Mouse (Mus musculus) cerebellum, postnatal 14 days (tissue): Measurements from ENCODE around the gene Evi2b.

Source experiments
- DNase-seq, 2 experiments: peaks; one replicate each; pipeline ENCODE4 v3.0.0; 2021; ENCODE audit warnings: mixed read lengths in 2 of 2

The Evi2b gene

GRCm38 (mm10) chr11:79523560-79524309, at the start of gene Evi2b:
Gene Evi2b, minus strand, starts transcription at chr11:79523762.
- DNase-seq, result no peak

GRCm38 (mm10) chr11:79570319-79570718, 46.8 kb upstream of the Evi2b start:
- no peak for DNase-seq

GRCm38 (mm10) chr11:79568197-79568911, 44.8 kb upstream of the Evi2b start:
- no peak for DNase-seq

- no peak for DNase-seq
Observed at GRCm38 (mm10) chr11:79566947-79567346, 43.4 kb upstream of the Evi2b start.

GRCm38 (mm10) chr11:79563493-79563892, 39.9 kb upstream of the Evi2b start:
- no peak for DNase-seq

- DNase-seq, result no peak
Observed at GRCm38 (mm10) chr11:79560536-79560935, 37.0 kb upstream of the Evi2b start.

GRCm38 (mm10) chr11:79552622-79553021, 29.1 kb upstream of the Evi2b start:
- no peak for DNase-seq

GRCm38 (mm10) chr11:79536293-79536692, 12.7 kb upstream of the Evi2b start:
- no peak for DNase-seq

- DNase-seq, result no peak
Observed at GRCm38 (mm10) chr11:79535554-79535953, 12.0 kb upstream of the Evi2b start.

- peak; percentile 55 to 71 for DNase-seq
Observed at GRCm38 (mm10) chr11:79533950-79534690, 10.6 kb upstream of the Evi2b start.

GRCm38 (mm10) chr11:79533311-79533710, 9.7 kb upstream of the Evi2b start:
- peak in 1 of 2 experiments; percentile 12 for DNase-seq

- no peak for DNase-seq
Observed at GRCm38 (mm10) chr11:79531485-79531884, 7.9 kb upstream of the Evi2b start.

- DNase-seq, result no peak
Observed at GRCm38 (mm10) chr11:79530774-79531173, 7.2 kb upstream of the Evi2b start.

GRCm38 (mm10) chr11:79530333-79530761, 6.8 kb upstream of the Evi2b start, which contains the start of the genes Evi2 and Evi2a:
Gene Evi2, minus strand, starts transcription at chr11:79530589.
Gene Evi2a, minus strand, starts transcription at chr11:79530609.
- no peak for DNase-seq

GRCm38 (mm10) chr11:79529736-79530135, 6.2 kb upstream of the Evi2b start:
- DNase-seq, result no peak

- DNase-seq, result no peak
Observed at GRCm38 (mm10) chr11:79529226-79529625, 5.7 kb upstream of the Evi2b start.

GRCm38 (mm10) chr11:79528601-79529000, 5.0 kb upstream of the Evi2b start:
- DNase-seq, result no peak

- no peak for DNase-seq
Observed at GRCm38 (mm10) chr11:79527739-79528384, 4.3 kb upstream of the Evi2b start.

GRCm38 (mm10) chr11:79527015-79527738, 3.6 kb upstream of the Evi2b start:
- DNase-seq, result no peak

- no peak for DNase-seq
Observed at GRCm38 (mm10) chr11:79526549-79526948, 3.0 kb upstream of the Evi2b start.

GRCm38 (mm10) chr11:79524310-79524575, 681 bp upstream of the Evi2b start:
- no peak for DNase-seq

- DNase-seq, result no peak
Observed at GRCm38 (mm10) chr11:79522944-79523343, 618 bp downstream of the Evi2b start.
